Mouse (Mus musculus): Measurements from ENCODE around the gene Gpt2. TPM values are rescaled to one million over a fixed set of nuclear protein-coding genes. Genes with fewer than 3 reads are reported as not detected.

Gene Gpt2
- polyA plus RNA-seq, 1 experiment from 2014 or later, result 18.1 TPM

- H3K27ac ChIP-seq, result no peak overlapping the region
- 82% methylated on average over 4 of the region's 4 CpGs for WGBS
- no peak overlapping the region for H3K4me2 ChIP-seq
- peaks cover 3% of the 10 kb centered on the region; the same call in 1 of the 2 replicates for H3K36me3 ChIP-seq
- H3K9me3 ChIP-seq, result no peaks in the 10 kb centered on the region
- no peaks in the 10 kb centered on the region for H3K27me3 ChIP-seq
- no peak overlapping the region for H3K4me3 ChIP-seq
- ATAC-seq (ENCODE audit: borderline replicate concordance, extremely low read depth, low FRiP score, low TSS enrichment), result no peak
- H3K4me1 ChIP-seq, result no peaks in the 10 kb centered on the region
- H3K9ac ChIP-seq, result no peak overlapping the region
Measured at GRCm38 (mm10) chr8:85508661-85509060, 16.3 kb downstream of the Gpt2 start.

- no peak for ATAC-seq (ENCODE audit: borderline replicate concordance, extremely low read depth, low FRiP score, low TSS enrichment)
Measured at GRCm38 (mm10) chr8:85512234-85512633, 19.9 kb downstream of the Gpt2 start.

GRCm38 (mm10) chr8:85513283-85513682, 20.9 kb downstream of the Gpt2 start:
- Histone ChIP-seq H3K9ac (no peak overlapping the region), H3K27ac (no peak overlapping the region), H3K9me3 (no peaks in the 10 kb centered on the region), H3K36me3 (peaks cover 3% of the 10 kb centered on the region; the same call in 1 of the 2 replicates), H3K4me2 (no peak overlapping the region), H3K27me3 (no peaks in the 10 kb centered on the region), H3K4me1 (no peaks in the 10 kb centered on the region), H3K4me3 (no peak overlapping the region)
- ATAC-seq (ENCODE audit: borderline replicate concordance, extremely low read depth, low FRiP score, low TSS enrichment), result no peak
- WGBS, result 78% methylated on average over 4 of the region's 4 CpGs

More at GRCm38 (mm10) chr8:85512234-85512633, 19.9 kb downstream of the Gpt2 start:
- H3K4me3 ChIP-seq, result no peak overlapping the region
- no peak overlapping the region for H3K4me2 ChIP-seq
- H3K36me3 ChIP-seq, result peaks cover 3% of the 10 kb centered on the region; the same call in 1 of the 2 replicates
- H3K27me3 ChIP-seq, result no peaks in the 10 kb centered on the region
- no peak overlapping the region for H3K27ac ChIP-seq
- H3K9ac ChIP-seq, result no peak overlapping the region
- no peaks in the 10 kb centered on the region for H3K9me3 ChIP-seq
- WGBS, result 82% methylated on average over 8 of the region's 8 CpGs
- H3K4me1 ChIP-seq, result no peaks in the 10 kb centered on the region

- Histone ChIP-seq H3K27ac (no peak overlapping the region), H3K27me3 (no peaks in the 10 kb centered on the region), H3K9me3 (no peaks in the 10 kb centered on the region), H3K4me2 (no peak overlapping the region), H3K4me3 (no peak overlapping the region), H3K36me3 (peaks cover 3% of the 10 kb centered on the region; the same call in 1 of the 2 replicates), H3K4me1 (no peaks in the 10 kb centered on the region), H3K9ac (no peak overlapping the region)
- 79% methylated on average over 7 of the region's 7 CpGs for WGBS
- ATAC-seq (ENCODE audit: borderline replicate concordance, extremely low read depth, low FRiP score, low TSS enrichment), result no peak
Measured at GRCm38 (mm10) chr8:85515391-85515790, 23.0 kb downstream of the Gpt2 start.

- Histone ChIP-seq H3K9ac (no peak overlapping the region), H3K27ac (no peak overlapping the region), H3K4me2 (no peak overlapping the region), H3K4me1 (no peaks in the 10 kb centered on the region), H3K36me3 (peaks cover 14% of the 10 kb centered on the region), H3K9me3 (no peaks in the 10 kb centered on the region), H3K4me3 (no peak overlapping the region), H3K27me3 (no peaks in the 10 kb centered on the region)
- no peak for ATAC-seq (ENCODE audit: borderline replicate concordance, extremely low read depth, low FRiP score, low TSS enrichment)
- WGBS, result 69% methylated on average over 4 of the region's 4 CpGs
Measured at GRCm38 (mm10) chr8:85517336-85517735, 25.0 kb downstream of the Gpt2 start.

- ATAC-seq (ENCODE audit: borderline replicate concordance, extremely low read depth, low FRiP score, low TSS enrichment), result no peak
- no peak overlapping the region for H3K4me2 ChIP-seq
- H3K4me1 ChIP-seq, result no peaks in the 10 kb centered on the region
- H3K9me3 ChIP-seq, result no peaks in the 10 kb centered on the region
- no peak overlapping the region for H3K4me3 ChIP-seq
- no peak overlapping the region for H3K27ac ChIP-seq
- no peaks in the 10 kb centered on the region for H3K27me3 ChIP-seq
- peaks cover 11% of the 10 kb centered on the region for H3K36me3 ChIP-seq
- H3K9ac ChIP-seq, result no peak overlapping the region
- WGBS, result 85% methylated on average over 10 of the region's 10 CpGs
Measured at GRCm38 (mm10) chr8:85517956-85518355, 25.6 kb downstream of the Gpt2 start.

GRCm38 (mm10) chr8:85520586-85520985, 28.2 kb downstream of the Gpt2 start:
- Histone ChIP-seq H3K27ac (no peak overlapping the region), H3K36me3 (peaks cover 15% of the 10 kb centered on the region), H3K4me2 (no peak overlapping the region), H3K4me1 (no peaks in the 10 kb centered on the region), H3K27me3 (no peaks in the 10 kb centered on the region), H3K4me3 (no peak overlapping the region), H3K9me3 (no peaks in the 10 kb centered on the region), H3K9ac (no peak overlapping the region)
- no peak for ATAC-seq (ENCODE audit: borderline replicate concordance, extremely low read depth, low FRiP score, low TSS enrichment)
- WGBS, result 81% methylated on average over 4 of the region's 4 CpGs

- Histone ChIP-seq H3K27ac (no peak overlapping the region), H3K4me3 (no peak overlapping the region), H3K36me3 (peaks cover 15% of the 10 kb centered on the region), H3K9ac (no peak overlapping the region), H3K9me3 (no peaks in the 10 kb centered on the region), H3K4me1 (no peaks in the 10 kb centered on the region), H3K27me3 (no peaks in the 10 kb centered on the region), H3K4me2 (no peak overlapping the region)
- ATAC-seq (ENCODE audit: borderline replicate concordance, extremely low read depth, low FRiP score, low TSS enrichment), result no peak
- WGBS, result 89% methylated on average over 8 of the region's 8 CpGs
Measured at GRCm38 (mm10) chr8:85521332-85521731, 29.0 kb downstream of the Gpt2 start.

GRCm38 (mm10) chr8:85524086-85524485, 31.7 kb downstream of the Gpt2 start:
- ATAC-seq (ENCODE audit: borderline replicate concordance, extremely low read depth, low FRiP score, low TSS enrichment), result no peak
- Histone ChIP-seq H3K4me1 (no peaks in the 10 kb centered on the region), H3K4me3 (no peak overlapping the region), H3K27me3 (no peaks in the 10 kb centered on the region), H3K9ac (no peak overlapping the region), H3K36me3 (peaks cover 15% of the 10 kb centered on the region), H3K4me2 (no peak overlapping the region), H3K27ac (no peak overlapping the region), H3K9me3 (no peaks in the 10 kb centered on the region)
- WGBS, result 90% methylated on average over 7 of the region's 7 CpGs

- ATAC-seq (ENCODE audit: borderline replicate concordance, extremely low read depth, low FRiP score, low TSS enrichment), result no peak
- Histone ChIP-seq H3K9ac (no peak overlapping the region), H3K9me3 (no peaks in the 10 kb centered on the region), H3K27me3 (no peaks in the 10 kb centered on the region), H3K4me2 (no peak overlapping the region), H3K4me3 (no peak overlapping the region), H3K4me1 (no peaks in the 10 kb centered on the region), H3K36me3 (peaks cover 10% of the 10 kb centered on the region), H3K27ac (no peak overlapping the region)
- 28% methylated on average over 6 of the region's 6 CpGs for WGBS
Measured at GRCm38 (mm10) chr8:85526105-85526504, 33.7 kb downstream of the Gpt2 start.

GRCm38 (mm10) chr8:85528959-85529358, 36.6 kb downstream of the Gpt2 start:
- Histone ChIP-seq H3K9me3 (no peaks in the 10 kb centered on the region), H3K27me3 (no peaks in the 10 kb centered on the region), H3K4me3 (no peak overlapping the region), H3K4me1 (no peaks in the 10 kb centered on the region), H3K36me3 (no peaks in the 10 kb centered on the region), H3K4me2 (no peak overlapping the region), H3K27ac (no peak overlapping the region), H3K9ac (no peak overlapping the region)
- no peak for ATAC-seq (ENCODE audit: borderline replicate concordance, extremely low read depth, low FRiP score, low TSS enrichment)
- 51% methylated on average over 3 of the region's 3 CpGs for WGBS

- no peaks in the 10 kb centered on the region for H3K27me3 ChIP-seq
- no peak overlapping the region for H3K9ac ChIP-seq
- peaks cover 7% of the 10 kb centered on the region; the same call in 1 of the 2 replicates for H3K36me3 ChIP-seq
- no peaks in the 10 kb centered on the region for H3K4me1 ChIP-seq
- 93% methylated on average over 1 of the region's 1 CpGs for WGBS
- H3K27ac ChIP-seq, result no peak overlapping the region
- H3K4me2 ChIP-seq, result no peak overlapping the region
- ATAC-seq (ENCODE audit: borderline replicate concordance, extremely low read depth, low FRiP score, low TSS enrichment), result no peak
- H3K9me3 ChIP-seq, result no peaks in the 10 kb centered on the region
- H3K4me3 ChIP-seq, result no peak overlapping the region
Measured at GRCm38 (mm10) chr8:85530717-85531116, 38.3 kb downstream of the Gpt2 start.

- no peak overlapping the region for H3K4me2 ChIP-seq
- 75% methylated on average over 3 of the region's 3 CpGs for WGBS
- H3K9me3 ChIP-seq, result no peaks in the 10 kb centered on the region
- no peaks in the 10 kb centered on the region for H3K27me3 ChIP-seq
- H3K27ac ChIP-seq, result no peak overlapping the region
- no peak overlapping the region for H3K4me3 ChIP-seq
- ATAC-seq (ENCODE audit: borderline replicate concordance, extremely low read depth, low FRiP score, low TSS enrichment), result no peak
- H3K36me3 ChIP-seq, result peaks cover 14% of the 10 kb centered on the region
- H3K4me1 ChIP-seq, result no peaks in the 10 kb centered on the region
- H3K9ac ChIP-seq, result no peak overlapping the region
Measured at GRCm38 (mm10) chr8:85531471-85531870, 39.1 kb downstream of the Gpt2 start.
